Comparison of ENCODE assay signal across 9 mouse cellular contexts in genomic region chr5:129061579-129061978, GRCm38 (mm10). TPM values are rescaled to one million over a fixed set of nuclear protein-coding genes. Genes with fewer than 3 reads are reported as not detected.
DNase-seq lines count a peak whose midpoint lies in the region; ATAC-seq and TF ChIP-seq lines count a peak whose summit lies in the region.
"Had no signal": no experiment of that assay in that cellular context is flagged by ENCODE, and none has a peak within 500 bp of the region (broad histone marks: within the 10 kb centered on the region; RNA-seq: fewer than 3 reads in every experiment).

No protein-coding gene starts in this region.

- H3K9ac ChIP-seq in kidney, embryonic 14.5 days (ENCODE audit: low read depth, low read length) = no peak overlapping the region
- H3K9ac ChIP-seq: limb, embryonic 13.5 days had no signal

- H3K27ac ChIP-seq in kidney, embryonic 14.5 days (ENCODE audit: low read depth, low read length) = no peak overlapping the region
- no peak overlapping the region; the same call in 1 of the 2 replicates for H3K27ac ChIP-seq in layer of hippocampus, adult 2 months
- H3K27ac ChIP-seq: limb, embryonic 13.5 days had no signal

- intact Hi-C loops in heart, postnatal 25 days (cut with DNase I) = loop anchor here (5.0 to 10.0 kb wide), 2 partner anchors 116 to 333 kb away; no protein-coding TSS in a partner anchor

- peaks cover 11% of the 10 kb centered on the region for H3K4me1 ChIP-seq in kidney, embryonic 14.5 days (ENCODE audit: control insufficient read depth, insufficient read depth, low read length)

- no peaks in the 10 kb centered on the region for H3K9me3 ChIP-seq in kidney, embryonic 14.5 days (ENCODE audit: control insufficient read depth, low read length)
- H3K9me3 ChIP-seq: limb, embryonic 13.5 days had no signal

- WGBS in kidney, embryonic 14.5 days = 18% methylated on average over 13 of the region's 13 CpGs

- peak; percentile 11 for DNase-seq in kidney, adult 11 months
- DNase-seq in ZHBTc4 (ENCODE audit: low read depth, low spot score) = peak; percentile 77
- peak; percentile 70 for DNase-seq in embryo, embryonic 9.5 days (ENCODE audit: extremely low spot score)
- DNase-seq in heart, postnatal 25 days (ENCODE audit: low spot score) = peak; percentile 14
- DNase-seq in layer of hippocampus, adult 2 months (ENCODE audit: low spot score in 2 of 2) = peak; percentile 65 to 75
- DNase-seq in mesoderm, embryonic 11.5 days (ENCODE audit: low read depth, low spot score) = peak; percentile 71
- peak; percentile 27 for DNase-seq in thymus, postnatal 25 days

- ATAC-seq in kidney, embryonic 14.5 days (ENCODE audit: low FRiP score, low TSS enrichment) = no peak

- H3K36me3 ChIP-seq in kidney, embryonic 14.5 days (ENCODE audit: control insufficient read depth, insufficient read depth, low read length) = no peaks in the 10 kb centered on the region
- H3K36me3 ChIP-seq: limb, embryonic 13.5 days had no signal

- H3K4me2 ChIP-seq in kidney, embryonic 14.5 days (replicated peaks; ENCODE audit: low read depth, low read length) = no peak overlapping the region
- H3K4me2 ChIP-seq: limb, embryonic 13.5 days had no signal

- peak; percentile 85 for TF ChIP-seq CTCF in layer of hippocampus, adult 2 months (conservative IDR thresholded peaks at IDR 0.05)

- H3K27me3 ChIP-seq in kidney, embryonic 14.5 days (ENCODE audit: control insufficient read depth, insufficient read depth, low read length) = peaks cover 9% of the 10 kb centered on the region; the same call in 1 of the 2 replicates

- H3K4me3 ChIP-seq in kidney, embryonic 14.5 days (ENCODE audit: low read length) = no peak overlapping the region
- no peak overlapping the region for H3K4me3 ChIP-seq in layer of hippocampus, adult 2 months
- H3K4me3 ChIP-seq: limb, embryonic 13.5 days had no signal

RNA-seq across cellular contexts. Expression of gene Adgrd1, which starts 35.0 kb away (rescaled TPM):
- polyA plus RNA-seq in kidney, embryonic 14.5 days (2014; fragmentation: Nextera tagmentation; extraction: Ambion mirVana) = 0.50 and 0.51 TPM in 2 replicates
- total RNA-seq in heart, postnatal 25 days (2021) = 1 to 10 TPM; 5.4 to 5.5 TPM
- under 1 TPM; 0.33 to 0.39 TPM for total RNA-seq in layer of hippocampus, adult 2 months (2021)

RNA-seq across cellular contexts. Expression of gene Ran, which starts 41.7 kb away (rescaled TPM):
- polyA plus RNA-seq in kidney, embryonic 14.5 days (2014; fragmentation: Nextera tagmentation; extraction: Ambion mirVana) = 768 and 779 TPM in 2 replicates
- total RNA-seq in heart, postnatal 25 days (2021) = 100 to 1,000 TPM in 1 of 2 experiments, 10 to 100 TPM in 1; 94.6 to 110 TPM
- total RNA-seq in layer of hippocampus, adult 2 months (2021) = 100 to 1,000 TPM; 160 to 167 TPM

RNA-seq across cellular contexts. Expression of gene Stx2, which starts 53.2 kb away (rescaled TPM):
- polyA plus RNA-seq in kidney, embryonic 14.5 days (2014; fragmentation: Nextera tagmentation; extraction: Ambion mirVana) = 18.1 and 29.5 TPM in 2 replicates
- 10 to 100 TPM; 12.6 to 14.2 TPM for total RNA-seq in heart, postnatal 25 days (2021)
- total RNA-seq in layer of hippocampus, adult 2 months (2021) = 10 to 100 TPM; 30.9 to 31.8 TPM

Comparison
In these comparisons a context has a peak if more than half of its experiments do, and no peak if none do; other contexts are left out.
1. DNase-seq: peak in every context shown above with its lines; median percentile 77 in ZHBTc4; 71 in mesoderm, embryonic 11.5 days; 70 in embryo, embryonic 9.5 days; 70 in layer of hippocampus, adult 2 months; 27 in thymus, postnatal 25 days; 14 in heart, postnatal 25 days; 11 in kidney, adult 11 months.
2. RNA of gene Adgrd1, which starts 35.0 kb away (total RNA-seq): 5.4 to 5.5 TPM in heart, postnatal 25 days; 0.33 to 0.39 TPM in layer of hippocampus, adult 2 months; every median in the first group is over 4 times any median in the second.